Mouse (Mus musculus) intestine, postnatal 0 days (tissue): ENCODE data around the gene Nrip2. TPM values are rescaled to one million over a fixed set of nuclear protein-coding genes. Genes with fewer than 3 reads are reported as not detected.

Experiments
- ATAC-seq: fragments of 200-750 bp; cut with Nextera tagmentation; 2 replicates; pipeline ENCODE4 v1.8.0; 2017; ENCODE audit warnings: mild to moderate bottlenecking, moderate TSS enrichment, moderate library complexity
- H3K27ac ChIP-seq: fragments of 300-500 bp; sonication (generic); 2 replicates; pipeline ENCODE4 v1.5.1; 2014; ENCODE audit warnings: mild to moderate bottlenecking, low read depth, low read length, moderate library complexity
- H3K27me3 ChIP-seq: fragments of 300-500 bp; sonication (generic); replicated peaks from 2 replicates; pipeline ENCODE4 v1.6.1; 2014; ENCODE audit warnings: low read length, mixed read lengths; ENCODE audit not compliant: control insufficient read depth, insufficient read depth
- H3K36me3 ChIP-seq: fragments of 300-500 bp; sonication (generic); 2 replicates; pipeline ENCODE4 v1.6.1; 2014; ENCODE audit warnings: mild to moderate bottlenecking, moderate library complexity; ENCODE audit not compliant: control insufficient read depth, insufficient read depth
- H3K4me1 ChIP-seq: fragments of 300-500 bp; sonication (generic); replicated peaks from 2 replicates; pipeline ENCODE4 v1.6.1; 2014; ENCODE audit warnings: antibody characterized with exemption, low read length, mixed read lengths; ENCODE audit not compliant: control insufficient read depth, insufficient read depth
- H3K4me2 ChIP-seq: fragments of 300-500 bp; sonication (generic); replicated peaks from 2 replicates; pipeline ENCODE4 v1.6.1; 2014; ENCODE audit warnings: low read depth, mild to moderate bottlenecking, moderate library complexity
- H3K4me3 ChIP-seq: fragments of 300-500 bp; sonication (generic); 2 replicates; pipeline ENCODE4 v1.5.1; 2014; ENCODE audit warnings: low read depth, low read length
- H3K9ac ChIP-seq: fragments of 300-500 bp; sonication (generic); 2 replicates; pipeline ENCODE4 v1.6.1; 2014; ENCODE audit warnings: mild to moderate bottlenecking, low read depth, low read length
- H3K9me3 ChIP-seq: fragments of 300-500 bp; sonication (generic); 2 replicates; pipeline ENCODE4 v1.6.1; 2016; ENCODE audit warnings: mixed run types; ENCODE audit not compliant: control insufficient read depth
- CTCF ChIP-seq: sonication (generic); IDR thresholded peaks from 2 replicates; pipeline ENCODE4 v1.5.1; 2016; ENCODE audit warnings: low read depth, mild to moderate bottlenecking, control low read depth, antibody characterized with exemption, moderate library complexity
- WGBS: fragments of 180-500 bp; shearing (Covaris S2); extraction: QIAGEN DNeasy Blood & Tissue Kit; methylation state at CpG from one replicate; pipeline ENCODE4 v1.1.7; 2014; 5-methylcytosine and 5-hydroxymethylcytosine counted together
- polyA plus RNA-seq: library from polyadenylated mRNA; unstranded; fragments of >200 nt; fragmentation: Nextera tagmentation; extraction: Ambion mirVana; gene quantifications from 2 replicates; pipeline ENCODE4 v1.2.1, GENCODE M21; 2015

The Nrip2 gene
- polyA plus RNA-seq, 1 experiment from 2014 or later, result 2.3 TPM

- ATAC-seq, result no peak
- Histone ChIP-seq H3K36me3 (peaks cover 81% of the 10 kb centered on the region), H3K9ac (no peak overlapping the region), H3K9me3 (no peaks in the 10 kb centered on the region), H3K27ac (no peak overlapping the region), H3K4me3 (no peak overlapping the region), H3K27me3 (no peaks in the 10 kb centered on the region), H3K4me2 (no peak overlapping the region), H3K4me1 (no peaks in the 10 kb centered on the region; the same call in 1 of the 2 replicates)
- 80% methylated on average over 13 of the region's 13 CpGs for WGBS
- TF ChIP-seq CTCF, result no peak
Measured at GRCm38 (mm10) chr6:128432356-128432915, 33.3 kb downstream of the Nrip2 start.

- TF ChIP-seq CTCF, result no peak
- H3K9ac ChIP-seq, result no peak overlapping the region
- H3K4me1 ChIP-seq, result no peaks in the 10 kb centered on the region; the same call in 1 of the 2 replicates
- H3K4me2 ChIP-seq, result no peak overlapping the region
- no peak overlapping the region; the same call in 1 of the 2 replicates for H3K27ac ChIP-seq
- no peaks in the 10 kb centered on the region for H3K27me3 ChIP-seq
- H3K36me3 ChIP-seq, result peaks cover 71% of the 10 kb centered on the region
- no peak for ATAC-seq
- 89% methylated on average over 13 of the region's 13 CpGs for WGBS
- no peaks in the 10 kb centered on the region for H3K9me3 ChIP-seq
- H3K4me3 ChIP-seq, result no peak overlapping the region
Measured at GRCm38 (mm10) chr6:128433566-128433965, 34.5 kb downstream of the Nrip2 start.

GRCm38 (mm10) chr6:128435474-128435873 lies 36.4 kb downstream of the Nrip2 start:
- ATAC-seq, result no peak
- H3K9me3 ChIP-seq, result no peaks in the 10 kb centered on the region
- TF ChIP-seq CTCF, result no peak
- no peaks in the 10 kb centered on the region for H3K27me3 ChIP-seq
- H3K9ac ChIP-seq, result no peak overlapping the region
- no peaks in the 10 kb centered on the region; the same call in 1 of the 2 replicates for H3K4me1 ChIP-seq
- H3K4me2 ChIP-seq, result no peak overlapping the region
- H3K4me3 ChIP-seq, result no peak overlapping the region
- no peak overlapping the region for H3K27ac ChIP-seq
- 57% methylated on average over 5 of the region's 5 CpGs for WGBS
- H3K36me3 ChIP-seq, result peaks cover 53% of the 10 kb centered on the region

GRCm38 (mm10) chr6:128436356-128437005 lies 37.4 kb downstream of the Nrip2 start:
- TF ChIP-seq CTCF, result no peak
- ATAC-seq, result no peak
- peak overlapping the region; percentile 83 for H3K4me2 ChIP-seq
- H3K4me3 ChIP-seq, result no peak overlapping the region
- H3K27ac ChIP-seq, result no peak overlapping the region
- WGBS, result 71% methylated on average over 8 of the region's 8 CpGs
- H3K27me3 ChIP-seq, result no peaks in the 10 kb centered on the region
- H3K4me1 ChIP-seq, result no peaks in the 10 kb centered on the region; the same call in 1 of the 2 replicates
- H3K9ac ChIP-seq, result no peak overlapping the region
- H3K9me3 ChIP-seq, result no peaks in the 10 kb centered on the region
- H3K36me3 ChIP-seq, result peaks cover 45% of the 10 kb centered on the region

GRCm38 (mm10) chr6:128437288-128437687 lies 38.2 kb downstream of the Nrip2 start:
- no peaks in the 10 kb centered on the region for H3K27me3 ChIP-seq
- no peaks in the 10 kb centered on the region for H3K9me3 ChIP-seq
- H3K9ac ChIP-seq, result peak overlapping the region; percentile 87
- H3K4me1 ChIP-seq, result no peaks in the 10 kb centered on the region; the same call in 1 of the 2 replicates
- TF ChIP-seq CTCF, result no peak
- WGBS, result 4% methylated on average over 10 of the region's 10 CpGs
- no peak for ATAC-seq
- H3K27ac ChIP-seq, result peak overlapping the region; percentile 91
- peak overlapping the region; percentile 83 for H3K4me2 ChIP-seq
- peaks cover 37% of the 10 kb centered on the region for H3K36me3 ChIP-seq
- H3K4me3 ChIP-seq, result peak overlapping the region; percentile 97

- Histone ChIP-seq H3K4me3 (peak overlapping the region; percentile 97), H3K36me3 (peaks cover 31% of the 10 kb centered on the region), H3K4me2 (peak overlapping the region; percentile 83), H3K27ac (peak overlapping the region; percentile 91), H3K9me3 (no peaks in the 10 kb centered on the region), H3K27me3 (no peaks in the 10 kb centered on the region), H3K9ac (peak overlapping the region; percentile 87), H3K4me1 (no peaks in the 10 kb centered on the region; the same call in 1 of the 2 replicates)
- no peak for TF ChIP-seq CTCF
- peak; percentile 86 for ATAC-seq
- under 1% methylated on average over 50 of the region's 52 CpGs for WGBS
Measured at GRCm38 (mm10) chr6:128437731-128438316, 38.7 kb downstream of the Nrip2 start.
